Mouse (Mus musculus): ENCODE measurements around the gene Luc7l2.

DNA sequence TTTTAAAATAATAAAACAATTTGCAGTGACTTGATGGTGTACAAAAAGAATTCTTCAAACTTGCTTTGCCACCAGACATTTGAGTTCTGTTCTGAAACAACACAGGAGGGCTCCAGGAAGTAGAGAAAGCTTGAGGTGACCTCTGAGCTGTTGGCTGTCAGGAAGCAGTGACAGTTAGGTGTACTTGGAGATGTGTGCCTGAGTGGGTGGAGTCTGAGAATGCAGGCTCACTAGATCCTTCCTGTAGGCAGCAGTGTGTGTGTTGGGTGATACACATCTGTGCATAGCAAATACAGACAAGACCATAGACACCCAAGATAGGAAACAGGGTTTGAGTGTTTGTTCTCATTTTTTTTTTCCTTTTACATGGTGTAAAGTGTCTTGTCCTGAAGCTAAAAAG, 38.3 kb upstream of the Luc7l2 start:
- TF ChIP-seq CTCF (IDR thresholded peaks at IDR 0.05; ENCODE audit: low read depth, low read length) (no peak), GATA1 (IDR thresholded peaks at IDR 0.05; ENCODE audit: borderline replicate concordance, low read length) (no peak), POLR2AphosphoS5 (IDR thresholded peaks at IDR 0.05; ENCODE audit: insufficient replicate concordance, low read depth, low read length) (no peak), TAL1 (conservative IDR thresholded peaks at IDR 0.05; ENCODE audit: low read depth, low read length) (no peak)

Data from G1E (cell line).